Mouse (Mus musculus): ENCODE measurements around the gene Frmd4b.

GRCm38 (mm10) chr6:97509434-97509833, 107.9 kb downstream of the Frmd4b start:
- TF ChIP-seq CTCF (IDR thresholded peaks at IDR 0.05; ENCODE audit: extremely low read depth, insufficient read length, insufficient replicate concordance, low read depth, low read length) (no peak), POLR2A (IDR thresholded peaks at IDR 0.05; ENCODE audit: low read depth, low read length) (no peak)

Measured in small intestine, adult 2 months (tissue).